Mouse (Mus musculus) liver, embryonic 14.5 days (tissue): Measurements from ENCODE around the gene Hectd1.

ENCODE experiments used
- CTCF ChIP-seq: IDR thresholded peaks from 2 replicates; pipeline ENCODE4 v1.5.1; 2016; ENCODE audit warnings: antibody characterized with exemption, low read depth, control low read depth
- EP300 ChIP-seq: IDR thresholded peaks from 2 replicates; pipeline ENCODE4 v1.6.1; 2016; ENCODE audit warnings: antibody characterized with exemption, low read depth

DNA sequence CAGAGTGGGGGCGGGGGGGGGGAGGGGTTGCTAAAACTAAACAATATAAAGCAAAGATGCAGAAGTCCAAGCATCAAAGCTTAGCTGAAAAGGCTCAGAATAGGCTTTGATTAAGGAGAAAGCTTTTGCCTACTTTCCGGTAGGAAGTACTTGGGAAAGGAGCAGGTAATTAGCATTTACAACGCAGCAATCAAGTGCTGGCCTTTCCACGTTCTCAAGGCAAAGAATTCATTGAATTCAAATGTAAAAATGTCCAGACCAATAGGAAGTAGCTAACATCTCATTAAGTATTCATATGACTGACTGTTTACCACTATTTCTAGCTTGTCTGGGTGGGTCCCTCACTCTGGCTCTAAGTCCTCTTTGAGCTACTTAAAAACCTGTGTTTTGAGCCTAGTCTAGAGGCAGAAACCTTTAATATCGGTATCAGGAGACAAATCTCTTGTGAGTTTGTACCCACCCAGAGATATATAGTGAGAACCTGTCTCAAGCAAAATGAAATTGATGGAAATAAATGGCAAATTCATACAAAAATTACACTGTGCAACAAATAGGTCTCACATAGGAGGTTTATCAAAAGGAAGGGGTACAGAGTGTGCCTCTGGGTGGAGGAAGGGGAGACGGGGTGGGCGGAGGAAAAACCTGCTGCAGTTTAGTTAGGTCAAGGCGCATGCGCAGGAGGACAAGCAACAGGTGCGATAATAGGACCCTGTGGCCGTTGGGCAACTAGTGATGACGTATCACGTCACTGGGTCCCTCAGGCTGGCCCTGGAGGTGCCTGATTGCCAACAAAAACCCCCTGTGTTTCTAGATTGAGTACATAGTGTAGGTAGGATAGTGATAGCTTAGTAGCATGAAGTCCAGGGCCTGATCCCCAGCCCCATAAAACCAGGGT lies 29.0 kb upstream of the Hectd1 start:
- no peak for TF ChIP-seq EP300
- TF ChIP-seq CTCF: no peak
